Comparison of ENCODE assay signal across 14 mouse cellular contexts in genomic region chr2:69857882-69858281, GRCm38 (mm10). TPM values are rescaled to one million over a fixed set of nuclear protein-coding genes. Genes with fewer than 3 reads are reported as not detected.
DNase-seq lines count a peak whose midpoint lies in the region; ATAC-seq and TF ChIP-seq lines count a peak whose summit lies in the region.
"Had no signal": no experiment of that assay in that cellular context is flagged by ENCODE, and none has a peak within 500 bp of the region (broad histone marks: within the 10 kb centered on the region; RNA-seq: fewer than 3 reads in every experiment).

No protein-coding gene starts in this region.

- no peaks in the 10 kb centered on the region; the same call in 1 of the 2 replicates for H3K79me2 ChIP-seq in heart, adult 2 months (replicated peaks; ENCODE audit: control insufficient read depth, insufficient read depth, low read length)
- peaks cover 15% of the 10 kb centered on the region for H3K79me2 ChIP-seq in MEL (ENCODE audit: control insufficient read depth, insufficient read depth, low read length, poor library complexity)

- no peaks in the 10 kb centered on the region for H3K27me3 ChIP-seq in heart, adult 2 months (ENCODE audit: control insufficient read depth, insufficient read depth, low read length)
- H3K27me3 ChIP-seq in heart, embryonic 12.5 days (replicated peaks) = no peaks in the 10 kb centered on the region
- no peaks in the 10 kb centered on the region for H3K27me3 ChIP-seq in lung, postnatal 0 days (replicated peaks; ENCODE audit: insufficient read depth, low read length)
- no peaks in the 10 kb centered on the region for H3K27me3 ChIP-seq in MEL (ENCODE audit: control insufficient read depth in 1 of 2, insufficient read depth in 2 of 2, low read length in 2 of 2)
- H3K27me3 ChIP-seq in hindbrain, embryonic 13.5 days = no peaks in the 10 kb centered on the region

- peaks cover 1% of the 10 kb centered on the region; the same call in 1 of the 2 replicates for H3K4me1 ChIP-seq in heart, adult 2 months (ENCODE audit: control insufficient read depth, insufficient read depth, low read length)
- 0 out of 2 replicates have a peak, but pooled peaks cover 3% of the 10 kb centered on the region for H3K4me1 ChIP-seq in heart, embryonic 12.5 days (replicated peaks)
- H3K4me1 ChIP-seq in lung, postnatal 0 days (ENCODE audit: insufficient read depth, low read depth, low read length) = no peaks in the 10 kb centered on the region
- peaks cover 8 to 14% of the 10 kb centered on the region in 2 experiments for H3K4me1 ChIP-seq in MEL (ENCODE audit: control insufficient read depth in 1 of 2, insufficient read depth in 2 of 2, low read length in 2 of 2)
- peaks cover 11% of the 10 kb centered on the region for H3K4me1 ChIP-seq in hindbrain, embryonic 13.5 days (replicated peaks)

- no peaks in the 10 kb centered on the region for H3K9me3 ChIP-seq in heart, embryonic 12.5 days (replicated peaks)
- no peaks in the 10 kb centered on the region for H3K9me3 ChIP-seq in lung, postnatal 0 days (ENCODE audit: low read length)
- no peaks in the 10 kb centered on the region for H3K9me3 ChIP-seq in MEL (replicated peaks; ENCODE audit: insufficient read depth, low read length)
- H3K9me3 ChIP-seq in hindbrain, embryonic 13.5 days = no peaks in the 10 kb centered on the region
- H3K9me3 ChIP-seq: forebrain, embryonic 10.5 days had no signal

- WGBS in heart, adult 2 months = 74% methylated on average over 1 of the region's 1 CpGs
- WGBS in heart, embryonic 12.5 days = 84% methylated on average over 1 of the region's 1 CpGs
- 88% methylated on average over 1 of the region's 1 CpGs for WGBS in lung, postnatal 0 days
- 88% methylated on average over 1 of the region's 1 CpGs for WGBS in hindbrain, embryonic 13.5 days

- no peak overlapping the region for H3K27ac ChIP-seq in heart, adult 2 months
- H3K27ac ChIP-seq in heart, embryonic 12.5 days (ENCODE audit: poor library complexity, severe bottlenecking) = no peak overlapping the region
- H3K27ac ChIP-seq in lung, postnatal 0 days (ENCODE audit: low read length) = no peak overlapping the region
- H3K27ac ChIP-seq in MEL (ENCODE audit: control insufficient read depth, low read depth, low read length) = no peak overlapping the region
- no peak overlapping the region for H3K27ac ChIP-seq in hindbrain, embryonic 13.5 days
- H3K27ac ChIP-seq: forebrain, embryonic 10.5 days had no signal

- H3K9ac ChIP-seq in heart, adult 2 months (ENCODE audit: low read depth, low read length) = no peak overlapping the region
- H3K9ac ChIP-seq in heart, embryonic 12.5 days = no peak overlapping the region
- H3K9ac ChIP-seq in lung, postnatal 0 days (replicated peaks; ENCODE audit: low read depth) = no peak overlapping the region
- no peak overlapping the region for H3K9ac ChIP-seq in MEL (ENCODE audit: control insufficient read depth, low read depth, low read length, poor library complexity, severe bottlenecking)
- no peak overlapping the region for H3K9ac ChIP-seq in hindbrain, embryonic 13.5 days

- intact Hi-C loops in heart, adult 2 months (cut with DNase I) = no loop called here

- TF ChIP-seq CTCF in heart, adult 2 months (IDR thresholded peaks at IDR 0.05) = peak; percentile 39
- TF ChIP-seq CTCF in lung, postnatal 0 days (IDR thresholded peaks at IDR 0.05) = peak; percentile 53
- peak; percentile 24 to 58 (median 38); a peak in 5 of 6 replicates for TF ChIP-seq CTCF in MEL (IDR thresholded peaks at IDR 0.05 in 2 of 3, conservative IDR thresholded peaks at IDR 0.05 in 1 of 3; ENCODE audit: control insufficient read depth in 1 of 3, insufficient read depth in 1 of 3, low read depth in 2 of 3, low read length in 3 of 3, poor library complexity in 1 of 3, severe bottlenecking in 1 of 3)

- H3K4me2 ChIP-seq in heart, embryonic 12.5 days = no peak overlapping the region
- no peak overlapping the region for H3K4me2 ChIP-seq in lung, postnatal 0 days (replicated peaks; ENCODE audit: low read depth, low read length)
- no peak overlapping the region for H3K4me2 ChIP-seq in hindbrain, embryonic 13.5 days

- no peak overlapping the region for H3K4me3 ChIP-seq in heart, adult 2 months
- no peak overlapping the region for H3K4me3 ChIP-seq in heart, embryonic 12.5 days
- no peak overlapping the region for H3K4me3 ChIP-seq in lung, postnatal 0 days (ENCODE audit: low read depth, low read length)
- H3K4me3 ChIP-seq in MEL (ENCODE audit: control insufficient read depth in 1 of 2, insufficient read depth in 1 of 2, low read depth in 2 of 2, low read length in 2 of 2) = no peak overlapping the region
- H3K4me3 ChIP-seq in hindbrain, embryonic 13.5 days = no peak overlapping the region
- H3K4me3 ChIP-seq: forebrain, embryonic 10.5 days had no signal

- ATAC-seq in heart, embryonic 12.5 days (ENCODE audit: insufficient number of reproducible peaks, low FRiP score) = no peak
- no peak for ATAC-seq in lung, postnatal 0 days
- ATAC-seq in hindbrain, embryonic 13.5 days (ENCODE audit: low FRiP score) = no peak

- peaks cover 4% of the 10 kb centered on the region for H3K36me3 ChIP-seq in heart, adult 2 months (ENCODE audit: control insufficient read depth, insufficient read depth, low read length)
- H3K36me3 ChIP-seq in heart, embryonic 12.5 days = no peaks in the 10 kb centered on the region
- H3K36me3 ChIP-seq in lung, postnatal 0 days (ENCODE audit: insufficient read depth, low read length) = no peaks in the 10 kb centered on the region
- peaks cover 0 to 17% of the 10 kb centered on the region in 2 experiments; a peak in 3 of 4 replicates for H3K36me3 ChIP-seq in MEL (ENCODE audit: control insufficient read depth in 1 of 2, insufficient read depth in 2 of 2, low read length in 2 of 2)
- H3K36me3 ChIP-seq in hindbrain, embryonic 13.5 days = no peaks in the 10 kb centered on the region
- H3K36me3 ChIP-seq: forebrain, embryonic 10.5 days had no signal

- no peak for DNase-seq in heart, adult 2 months
- peak; percentile 30 for DNase-seq in lung, postnatal 0 days (ENCODE audit: low spot score)
- no peak for DNase-seq in lung, postnatal 25 days (ENCODE audit: low spot score)
- DNase-seq in MEL (ENCODE audit: low read depth, low spot score) = peak; percentile 55
- peak; percentile 41 for DNase-seq in induced T-regulatory cell, adult 2 months (ENCODE audit: low read depth)
- DNase-seq in spleen, postnatal 4 days (ENCODE audit: low spot score in 2 of 2) = no peak
- DNase-seq: adrenal gland, postnatal 25 days; cerebellum, postnatal 25 days; gastrocnemius, postnatal 36 days; heart, postnatal 36 days; kidney, postnatal 10 days had no signal

- TF ChIP-seq POLR2A in heart, adult 2 months (IDR thresholded peaks at IDR 0.05; ENCODE audit: insufficient read depth, low read depth, low read length) = no peak
- TF ChIP-seq POLR2A in MEL (IDR thresholded peaks at IDR 0.05; ENCODE audit: control insufficient read depth in 1 of 2, insufficient read depth in 1 of 2, low read depth in 1 of 2, low read length in 2 of 2, poor library complexity in 1 of 2) = no peak

- peak; percentile 51 for TF ChIP-seq RAD21 in MEL (IDR thresholded peaks at IDR 0.05; ENCODE audit: low read depth, low read length)

- no peak for TF ChIP-seq EP300 in heart, adult 2 months (IDR thresholded peaks at IDR 0.05; ENCODE audit: insufficient read depth, low read depth, low read length)
- no peak for TF ChIP-seq EP300 in lung, postnatal 0 days (IDR thresholded peaks at IDR 0.05)
- no peak for TF ChIP-seq EP300 in MEL (IDR thresholded peaks at IDR 0.05; ENCODE audit: low read depth in 1 of 2, low read length in 2 of 2)

TF ChIP-seq in MEL, 35 proteins besides CTCF, POLR2A, EP300 and RAD21 (continues in another document):
- peak; percentile 80 for TF ChIP-seq ZNF384 (IDR thresholded peaks at IDR 0.05; ENCODE audit: low read depth, low read length)

RNA-seq across cellular contexts. Expression of gene Ssb, which starts 3.5 kb away (rescaled TPM):
- total RNA-seq in heart, adult 2 months (2021) = 10 to 100 TPM; 58.4 to 64.0 TPM
- 4.3 and 10.7 TPM in 2 replicates for polyA plus RNA-seq in heart, adult 2 months (2012; rRNA removed)
- polyA plus RNA-seq in heart, embryonic 12.5 days (2016; fragmentation: Nextera tagmentation; extraction: Ambion mirVana) = 233 and 248 TPM in 2 replicates
- polyA plus RNA-seq in lung, postnatal 0 days (2015; fragmentation: Nextera tagmentation; extraction: Ambion mirVana) = 185 and 187 TPM in 2 replicates
- total RNA-seq in MEL (2012; rRNA removed) = 219 and 221 TPM in 2 replicates
- 1,000 to 10,000 TPM in 1 of 2 experiments, 100 to 1,000 TPM in 1; 357 to 1,377 TPM for polyA plus RNA-seq in MEL (2012; ENCODE audit: insufficient read depth in 1 of 2, insufficient read length in 2 of 2, low read depth in 1 of 2, low replicate concordance in 2 of 2, missing spikeins in 1 of 2)
- polyA plus RNA-seq in hindbrain, embryonic 13.5 days (2015; fragmentation: Nextera tagmentation; extraction: Ambion mirVana) = 335 and 355 TPM in 2 replicates

RNA-seq across cellular contexts. Expression of gene Mettl5, which starts 27.5 kb away (rescaled TPM):
- 10 to 100 TPM; 20.4 to 24.9 TPM for total RNA-seq in heart, adult 2 months (2021)
- polyA plus RNA-seq in heart, adult 2 months (2012; rRNA removed) = 5.5 and 7.2 TPM in 2 replicates
- polyA plus RNA-seq in heart, embryonic 12.5 days (2016; fragmentation: Nextera tagmentation; extraction: Ambion mirVana) = 33.6 and 37.1 TPM in 2 replicates
- polyA plus RNA-seq in lung, postnatal 0 days (2015; fragmentation: Nextera tagmentation; extraction: Ambion mirVana) = 24.1 and 25.6 TPM in 2 replicates
- 27.5 and 32.3 TPM in 2 replicates for total RNA-seq in MEL (2012; rRNA removed)
- polyA plus RNA-seq in MEL (2012; ENCODE audit: insufficient read depth in 1 of 2, insufficient read length in 2 of 2, low read depth in 1 of 2, low replicate concordance in 2 of 2, missing spikeins in 1 of 2) = 10 to 100 TPM in 1 of 2 experiments, not detected in 1; 29.2 TPM
- polyA plus RNA-seq in hindbrain, embryonic 13.5 days (2015; fragmentation: Nextera tagmentation; extraction: Ambion mirVana) = 28.5 and 30.4 TPM in 2 replicates

RNA-seq across cellular contexts. Expression of gene Klhl23, which starts 36.1 kb away (rescaled TPM):
- 10 to 100 TPM; 31.8 to 32.3 TPM for total RNA-seq in heart, adult 2 months (2021)
- 10.3 and 24.2 TPM in 2 replicates for polyA plus RNA-seq in heart, adult 2 months (2012; rRNA removed)
- 58.9 and 64.1 TPM in 2 replicates for polyA plus RNA-seq in heart, embryonic 12.5 days (2016; fragmentation: Nextera tagmentation; extraction: Ambion mirVana)
- polyA plus RNA-seq in lung, postnatal 0 days (2015; fragmentation: Nextera tagmentation; extraction: Ambion mirVana) = 29.6 and 30.3 TPM in 2 replicates
- total RNA-seq in MEL (2012; rRNA removed) = 24.8 and 27.6 TPM in 2 replicates
- polyA plus RNA-seq in MEL (2012; ENCODE audit: insufficient read depth in 1 of 2, insufficient read length in 2 of 2, low read depth in 1 of 2, low replicate concordance in 2 of 2, missing spikeins in 1 of 2) = 100 to 1,000 TPM in 1 of 2 experiments, 10 to 100 TPM in 1; 31.4 to 238 TPM
- polyA plus RNA-seq in hindbrain, embryonic 13.5 days (2015; fragmentation: Nextera tagmentation; extraction: Ambion mirVana) = 66.8 and 67.4 TPM in 2 replicates

RNA-seq across cellular contexts. Expression of gene Ubr3, which starts 39.2 kb away (rescaled TPM):
- total RNA-seq in heart, adult 2 months (2021) = 100 to 1,000 TPM; 112 to 117 TPM
- 26.0 and 50.8 TPM in 2 replicates for polyA plus RNA-seq in heart, adult 2 months (2012; rRNA removed)
- 18.6 and 20.3 TPM in 2 replicates for polyA plus RNA-seq in heart, embryonic 12.5 days (2016; fragmentation: Nextera tagmentation; extraction: Ambion mirVana)
- 9.9 and 10.4 TPM in 2 replicates for polyA plus RNA-seq in lung, postnatal 0 days (2015; fragmentation: Nextera tagmentation; extraction: Ambion mirVana)
- 10.1 and 13.5 TPM in 2 replicates for total RNA-seq in MEL (2012; rRNA removed)
- polyA plus RNA-seq in MEL (2012; ENCODE audit: insufficient read depth in 1 of 2, insufficient read length in 2 of 2, low read depth in 1 of 2, low replicate concordance in 2 of 2, missing spikeins in 1 of 2) = 100 to 1,000 TPM in 1 of 2 experiments, 10 to 100 TPM in 1; 25.3 to 188 TPM
- polyA plus RNA-seq in hindbrain, embryonic 13.5 days (2015; fragmentation: Nextera tagmentation; extraction: Ambion mirVana) = 15.1 and 15.8 TPM in 2 replicates

Comparison
In these comparisons a context has a peak if more than half of its experiments do, and no peak if none do; other contexts are left out.
1. DNase-seq: peak in lung, postnatal 0 days (single experiment), MEL (single experiment) and induced T-regulatory cell, adult 2 months (single experiment); none in heart, adult 2 months (0 of 2), lung, postnatal 25 days (single experiment) and spleen, postnatal 4 days (0 of 2).
2. RNA of gene Ssb, which starts 3.5 kb away (polyA plus RNA-seq): 357 to 1,377 TPM in MEL, 335 to 355 TPM in hindbrain, embryonic 13.5 days, 233 to 248 TPM in heart, embryonic 12.5 days and 185 to 187 TPM in lung, postnatal 0 days; 4.3 to 10.7 TPM in heart, adult 2 months; every median in the first group is over 10 times any median in the second.
3. Peak in every context shown above with its lines, with median percentiles within 50 percentile points of each other: CTCF ChIP-seq.